Mouse (Mus musculus) induced T-regulatory cell, adult 2 months (primary cell): ENCODE data around the gene Fzd4.

Source experiments
- DNase-seq: peaks from one replicate; pipeline ENCODE4 v3.0.0-alpha.2; 2012; ENCODE audit warnings: low read depth

The Fzd4 gene

GRCm38 (mm10) chr7:89401136-89401858, 2.9 kb upstream of the Fzd4 start:
- no peak for DNase-seq

- DNase-seq, result no peak
Observed at GRCm38 (mm10) chr7:89401936-89402335, 2.2 kb upstream of the Fzd4 start.

GRCm38 (mm10) chr7:89403053-89403972, 842 bp upstream of the Fzd4 start:
- peak; percentile 54 for DNase-seq

GRCm38 (mm10) chr7:89404734-89405440, 732 bp downstream of the Fzd4 start:
- DNase-seq, result peak; percentile 18

GRCm38 (mm10) chr7:89406011-89406410, 1.9 kb downstream of the Fzd4 start:
- no peak for DNase-seq

GRCm38 (mm10) chr7:89407006-89407940, 3.1 kb downstream of the Fzd4 start:
- no peak for DNase-seq

- no peak for DNase-seq
Observed at GRCm38 (mm10) chr7:89410294-89410693, 6.1 kb downstream of the Fzd4 start.

GRCm38 (mm10) chr7:89411346-89411745, 7.2 kb downstream of the Fzd4 start:
- no peak for DNase-seq

- DNase-seq, result no peak
Observed at GRCm38 (mm10) chr7:89412094-89412493, 7.9 kb downstream of the Fzd4 start.

GRCm38 (mm10) chr7:89416027-89416426, 11.9 kb downstream of the Fzd4 start:
- no peak for DNase-seq

- no peak for DNase-seq
Observed at GRCm38 (mm10) chr7:89417707-89418106, 13.6 kb downstream of the Fzd4 start.

- DNase-seq, result no peak
Observed at GRCm38 (mm10) chr7:89418127-89418653, 14.0 kb downstream of the Fzd4 start.

- DNase-seq, result peak; percentile 52
Observed at GRCm38 (mm10) chr7:89418917-89419679, 14.9 kb downstream of the Fzd4 start.

GRCm38 (mm10) chr7:89421294-89421693, 17.1 kb downstream of the Fzd4 start:
- DNase-seq, result no peak

GRCm38 (mm10) chr7:89422650-89423049, 18.5 kb downstream of the Fzd4 start:
- no peak for DNase-seq

- no peak for DNase-seq
Observed at GRCm38 (mm10) chr7:89423194-89423593, 19.0 kb downstream of the Fzd4 start.

- DNase-seq, result no peak
Observed at GRCm38 (mm10) chr7:89423688-89424255, 19.6 kb downstream of the Fzd4 start.

GRCm38 (mm10) chr7:89424659-89425058, 20.5 kb downstream of the Fzd4 start:
- DNase-seq, result no peak

GRCm38 (mm10) chr7:89425803-89426725, 21.9 kb downstream of the Fzd4 start:
- no peak for DNase-seq
